Mouse (Mus musculus) lung, embryonic 16.5 days (tissue): ENCODE results near the gene Elavl4. TPM values are rescaled to one million over a fixed set of nuclear protein-coding genes. Genes with fewer than 3 reads are reported as not detected.

Source experiments
- ATAC-seq: fragments of 200-750 bp; cut with Nextera tagmentation; 2 replicates; pipeline ENCODE4 v1.8.0; 2017; ENCODE audit warnings: low read depth, mild to moderate bottlenecking, moderate library complexity
- H3K27ac ChIP-seq: fragments of 300-500 bp; sonication (generic); 2 replicates; pipeline ENCODE4 v1.5.1; 2014; ENCODE audit warnings: mild to moderate bottlenecking, control low read depth, low read length
- H3K27me3 ChIP-seq: fragments of 300-500 bp; sonication (generic); 2 replicates; pipeline ENCODE4 v1.6.1; 2014; ENCODE audit warnings: low read depth, low read length, mixed read lengths; ENCODE audit not compliant: control insufficient read depth, insufficient read depth
- H3K36me3 ChIP-seq: fragments of 300-500 bp; sonication (generic); 2 replicates; pipeline ENCODE4 v1.6.1; 2014; ENCODE audit warnings: low read length; ENCODE audit not compliant: control insufficient read depth, insufficient read depth
- H3K4me1 ChIP-seq: fragments of 300-500 bp; sonication (generic); replicated peaks from 2 replicates; pipeline ENCODE4 v1.6.1; 2014; ENCODE audit warnings: low read length, mixed read lengths; ENCODE audit not compliant: control insufficient read depth, insufficient read depth
- H3K4me2 ChIP-seq: fragments of 300-500 bp; sonication (generic); 2 replicates; pipeline ENCODE4 v1.6.1; 2014; ENCODE audit warnings: low read depth, low read length, control low read depth
- H3K4me3 ChIP-seq: fragments of 300-500 bp; sonication (generic); 2 replicates; pipeline ENCODE4 v1.5.1; 2014; ENCODE audit warnings: mild to moderate bottlenecking, low read length, control low read depth
- H3K9ac ChIP-seq: fragments of 300-500 bp; sonication (generic); 2 replicates; pipeline ENCODE4 v1.6.1; 2014; ENCODE audit warnings: low read length, control low read depth
- H3K9me3 ChIP-seq: fragments of 300-500 bp; sonication (generic); 2 replicates; pipeline ENCODE4 v1.6.1; 2016; ENCODE audit warnings: low read length; ENCODE audit not compliant: control insufficient read depth
- WGBS: fragments of 180-500 bp; shearing (Covaris S2); extraction: QIAGEN DNeasy Blood & Tissue Kit; methylation state at CpG from one replicate; pipeline ENCODE4 v1.1.7; 2014; 5-methylcytosine and 5-hydroxymethylcytosine counted together
- polyA plus RNA-seq: library from polyadenylated mRNA; unstranded; fragments of >200 nt; fragmentation: Nextera tagmentation; extraction: Ambion mirVana; gene quantifications from 2 replicates; pipeline ENCODE4 v1.2.1, GENCODE M21; 2015

The Elavl4 gene
- polyA plus RNA-seq, 1 experiment from 2014 or later, result 3.0 TPM

DNA sequence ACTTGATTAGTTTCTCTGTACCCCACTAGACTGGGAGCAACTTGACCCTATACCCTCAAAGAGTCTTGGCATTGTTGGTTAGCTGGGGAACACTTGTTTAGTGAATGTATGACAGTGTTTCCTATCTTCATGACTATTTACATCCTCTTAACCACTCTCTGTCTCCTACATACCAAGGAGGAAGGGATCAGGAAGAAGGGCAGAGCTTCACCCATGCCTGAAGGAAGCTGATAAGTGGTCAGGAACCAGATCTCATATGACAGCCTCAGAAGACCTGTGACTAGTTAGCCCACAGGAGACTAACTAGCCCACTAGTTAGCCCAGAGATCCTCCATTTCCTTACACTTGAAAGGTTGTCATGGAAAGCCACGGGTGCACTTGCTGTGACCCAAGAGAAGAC is 117.2 kb downstream of the Elavl4 start:
- no peaks in the 10 kb centered on the region for H3K27me3 ChIP-seq
- no peaks in the 10 kb centered on the region for H3K36me3 ChIP-seq
- no peak for ATAC-seq
- no peak overlapping the region for H3K4me3 ChIP-seq
- H3K27ac ChIP-seq, result no peak overlapping the region
- no peak overlapping the region for H3K4me2 ChIP-seq
- H3K4me1 ChIP-seq, result no peaks in the 10 kb centered on the region
- WGBS, result 75% methylated on average over 1 of the region's 1 CpGs
- H3K9ac ChIP-seq, result no peak overlapping the region
- no peaks in the 10 kb centered on the region for H3K9me3 ChIP-seq

DNA sequence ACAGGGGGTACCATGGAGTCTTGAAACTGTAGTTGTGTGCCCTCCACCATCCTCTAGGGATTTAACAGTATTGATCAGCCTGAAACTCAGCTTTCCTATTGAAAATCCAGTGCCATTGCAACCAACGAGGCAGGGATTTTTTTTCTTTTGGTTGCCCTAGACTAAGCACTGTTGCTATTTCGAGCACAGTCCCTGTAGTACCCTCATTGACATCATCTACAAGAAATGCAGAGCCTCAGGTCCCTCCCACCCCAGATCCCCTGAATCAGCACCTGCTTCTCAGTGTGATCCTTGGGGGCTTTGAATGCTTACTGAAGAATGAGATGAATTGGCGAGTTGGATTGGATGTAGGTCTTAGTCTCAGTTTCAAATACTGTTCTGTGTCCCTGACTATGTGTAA is 119.4 kb downstream of the Elavl4 start:
- ATAC-seq, result no peak
- no peaks in the 10 kb centered on the region for H3K9me3 ChIP-seq
- H3K27ac ChIP-seq, result no peak overlapping the region
- H3K4me1 ChIP-seq, result no peaks in the 10 kb centered on the region
- WGBS, result 75% methylated on average over 3 of the region's 3 CpGs
- H3K9ac ChIP-seq, result no peak overlapping the region
- H3K36me3 ChIP-seq, result no peaks in the 10 kb centered on the region
- no peak overlapping the region for H3K4me3 ChIP-seq
- H3K27me3 ChIP-seq, result no peaks in the 10 kb centered on the region
- H3K4me2 ChIP-seq, result no peak overlapping the region

DNA sequence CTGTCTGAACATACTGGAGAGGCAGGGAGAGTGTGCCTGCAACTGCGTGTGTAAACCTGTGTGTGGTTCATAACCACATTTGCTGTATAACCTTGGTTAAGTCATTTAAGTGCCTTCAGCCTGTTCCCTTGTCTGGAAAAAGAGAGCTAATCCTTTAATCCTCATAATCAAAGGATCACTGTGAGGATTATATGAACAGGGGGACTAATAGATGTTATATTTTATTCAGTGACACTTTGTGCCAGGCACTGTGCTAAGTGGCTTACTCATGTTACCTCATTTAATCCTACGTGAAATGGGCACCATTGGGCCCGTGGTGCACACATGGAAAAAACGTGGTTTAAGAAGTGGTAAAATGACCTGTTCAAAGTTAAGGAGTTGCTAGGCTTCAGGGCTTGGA is 119.9 kb downstream of the Elavl4 start:
- WGBS, result 79% methylated on average over 4 of the region's 4 CpGs
- H3K4me1 ChIP-seq, result no peaks in the 10 kb centered on the region
- no peak for ATAC-seq

DNA sequence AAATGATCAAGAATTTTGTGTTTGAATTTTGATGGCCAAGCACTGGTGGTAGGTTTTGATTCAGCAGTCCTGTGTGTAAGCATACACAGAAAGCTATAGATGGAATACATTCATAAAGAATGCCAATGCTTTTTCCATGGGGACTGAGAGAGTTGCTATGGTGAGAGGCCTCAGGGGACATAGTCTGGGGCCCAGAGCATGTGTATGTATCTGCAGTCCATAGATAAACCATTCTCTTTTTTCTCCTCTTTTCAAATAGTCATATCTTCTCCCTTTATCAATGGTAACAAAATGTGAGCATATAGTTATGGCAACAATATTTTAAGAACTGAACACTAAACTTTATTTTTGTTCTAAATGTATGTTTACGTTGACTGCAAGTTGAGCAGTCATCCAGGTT is 122.1 kb downstream of the Elavl4 start:
- Histone ChIP-seq H3K36me3 (no peaks in the 10 kb centered on the region), H3K27ac (no peak overlapping the region), H3K4me2 (no peak overlapping the region), H3K4me1 (no peaks in the 10 kb centered on the region), H3K27me3 (no peaks in the 10 kb centered on the region), H3K4me3 (no peak overlapping the region), H3K9ac (no peak overlapping the region), H3K9me3 (no peaks in the 10 kb centered on the region)
- 91% methylated on average over 1 of the region's 1 CpGs for WGBS
- ATAC-seq, result no peak

More for the DNA sequence above, 119.9 kb downstream of the Elavl4 start:
- Histone ChIP-seq H3K9ac (no peak overlapping the region), H3K9me3 (no peaks in the 10 kb centered on the region), H3K36me3 (no peaks in the 10 kb centered on the region), H3K4me3 (no peak overlapping the region), H3K4me2 (no peak overlapping the region), H3K27ac (no peak overlapping the region), H3K27me3 (no peaks in the 10 kb centered on the region)

GRCm38 (mm10) chr4:110229238-110229637 is 122.5 kb downstream of the Elavl4 start:
- Histone ChIP-seq H3K9ac (no peak overlapping the region), H3K27ac (no peak overlapping the region), H3K27me3 (no peaks in the 10 kb centered on the region), H3K4me1 (no peaks in the 10 kb centered on the region), H3K9me3 (no peaks in the 10 kb centered on the region), H3K4me2 (no peak overlapping the region), H3K36me3 (no peaks in the 10 kb centered on the region), H3K4me3 (no peak overlapping the region)
- ATAC-seq, result no peak

DNA sequence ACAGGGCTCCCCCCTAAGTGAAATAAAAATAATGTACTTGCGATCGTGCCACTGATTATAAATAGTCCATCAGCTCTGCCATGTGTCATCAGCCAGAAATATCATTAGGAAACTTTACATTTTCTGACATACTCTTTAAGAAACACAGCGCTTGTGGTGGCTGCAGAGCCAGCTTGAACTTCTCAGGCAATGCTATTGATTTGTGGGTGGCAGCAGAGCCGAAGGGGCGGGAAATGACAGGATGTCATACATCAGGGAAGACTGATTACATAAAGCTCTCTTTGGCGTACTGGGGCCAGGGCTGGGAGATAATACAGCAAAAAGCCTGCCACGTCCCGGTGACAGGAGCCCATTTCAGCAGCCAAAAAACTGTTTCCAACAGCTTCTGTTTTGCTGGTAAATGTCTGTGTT is 124.1 kb downstream of the Elavl4 start:
- Histone ChIP-seq H3K9ac (no peak overlapping the region), H3K4me2 (no peak overlapping the region), H3K27ac (no peak overlapping the region), H3K4me1 (no peaks in the 10 kb centered on the region), H3K9me3 (no peaks in the 10 kb centered on the region), H3K27me3 (no peaks in the 10 kb centered on the region), H3K36me3 (no peaks in the 10 kb centered on the region), H3K4me3 (no peak overlapping the region)
- no peak for ATAC-seq
- WGBS, result 30% methylated on average over 8 of the region's 8 CpGs

GRCm38 (mm10) chr4:110225492-110225891 is 126.2 kb downstream of the Elavl4 start:
- Histone ChIP-seq H3K36me3 (no peaks in the 10 kb centered on the region), H3K9ac (no peak overlapping the region), H3K4me2 (no peak overlapping the region), H3K9me3 (no peaks in the 10 kb centered on the region), H3K4me3 (no peak overlapping the region), H3K27me3 (no peaks in the 10 kb centered on the region), H3K27ac (no peak overlapping the region), H3K4me1 (no peaks in the 10 kb centered on the region)
- no peak for ATAC-seq
- 59% methylated on average over 10 of the region's 10 CpGs for WGBS

DNA sequence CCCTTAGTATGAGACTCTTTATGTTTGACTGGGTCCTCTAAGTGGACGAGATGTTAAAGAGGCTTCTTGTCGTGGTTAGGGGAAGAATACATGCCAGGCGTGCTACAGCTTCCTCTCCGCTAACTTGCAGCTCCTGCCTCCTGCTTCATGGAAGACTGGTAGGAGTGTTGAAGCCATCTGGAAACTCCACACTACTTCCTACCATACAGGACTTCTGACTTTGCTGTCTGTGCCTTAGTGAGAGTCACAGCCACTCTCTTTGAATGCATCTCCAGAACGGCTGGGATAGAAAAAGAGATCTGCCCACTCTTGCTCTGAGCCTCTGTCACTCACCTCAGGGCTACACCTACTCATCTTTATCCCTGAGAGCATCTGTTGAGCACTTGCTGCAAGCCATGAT is 132.9 kb downstream of the Elavl4 start:
- Histone ChIP-seq H3K4me3 (no peak overlapping the region), H3K9ac (no peak overlapping the region), H3K4me2 (no peak overlapping the region), H3K9me3 (no peaks in the 10 kb centered on the region), H3K4me1 (no peaks in the 10 kb centered on the region), H3K27me3 (no peaks in the 10 kb centered on the region), H3K36me3 (no peaks in the 10 kb centered on the region), H3K27ac (no peak overlapping the region)
- 81% methylated on average over 5 of the region's 5 CpGs for WGBS
- no peak for ATAC-seq

DNA sequence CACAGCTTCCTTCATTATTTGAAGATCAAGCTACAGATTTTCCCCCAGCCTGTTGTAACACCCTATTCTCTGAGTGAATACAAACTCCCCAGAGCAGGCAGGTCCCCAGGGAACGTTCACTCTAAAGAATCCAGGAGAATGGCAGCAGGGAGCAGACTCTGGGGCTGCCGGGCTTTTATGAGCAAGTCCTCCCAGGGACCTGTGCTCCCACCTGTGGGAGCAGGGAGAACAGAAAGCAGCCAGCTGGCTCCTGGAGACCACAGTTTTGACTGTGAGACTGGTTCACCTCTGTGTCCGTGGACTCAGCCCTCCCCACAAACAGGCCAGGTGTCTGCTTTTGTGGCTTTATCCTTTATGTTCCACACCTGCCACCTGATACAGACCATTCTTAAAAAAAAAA is 134.2 kb downstream of the Elavl4 start:
- no peak for ATAC-seq
- H3K36me3 ChIP-seq, result no peaks in the 10 kb centered on the region
- whole genome bisulfite sequencing, result 41% methylated on average over 3 of the region's 3 CpGs
- H3K4me3 ChIP-seq, result no peak overlapping the region
- H3K9ac ChIP-seq, result no peak overlapping the region
- no peak overlapping the region for H3K27ac ChIP-seq
- H3K27me3 ChIP-seq, result no peaks in the 10 kb centered on the region
- no peak overlapping the region for H3K4me2 ChIP-seq
- H3K9me3 ChIP-seq, result no peaks in the 10 kb centered on the region
- no peaks in the 10 kb centered on the region for H3K4me1 ChIP-seq

- Histone ChIP-seq H3K27ac (no peak overlapping the region), H3K27me3 (no peaks in the 10 kb centered on the region), H3K4me3 (no peak overlapping the region), H3K9me3 (no peaks in the 10 kb centered on the region), H3K9ac (no peak overlapping the region), H3K36me3 (no peaks in the 10 kb centered on the region), H3K4me1 (no peaks in the 10 kb centered on the region), H3K4me2 (no peak overlapping the region)
- ATAC-seq, result no peak
- WGBS, result 79% methylated on average over 6 of the region's 6 CpGs
These were observed 137.2 kb downstream of the Elavl4 start for GRCm38 (mm10) chr4:110214543-110214942.
